Mouse (Mus musculus) monocyte, adult 5-6 weeks (primary cell): ENCODE measurements around the gene Tmsb15b2. TPM values are rescaled to one million over a fixed set of nuclear protein-coding genes. Genes with fewer than 3 reads are reported as not detected.

Experiments used
- total RNA-seq: library from RNA; stranded (forward); fragments of 200-1000, 200-491, 200-594 nt; gene quantifications from 3 replicates; pipeline ENCODE4 v1.2.3, GENCODE M21; 2017

Gene Tmsb15b2
- total RNA-seq, 1 experiment from 2014 or later = 4.2 TPM

Other genes with a start within 250 kb of the Tmsb15b2 start
- 185 to 216 TPM (median 197 TPM) in 3 replicates for gene Morf4l2, start 231.8 kb downstream of the Tmsb15b2 start, total RNA-seq
- gene Glra4, start 195.4 kb downstream of the Tmsb15b2 start, total RNA-seq = not detected in 3 replicates
- 0.75 to 3.2 TPM (median 1.3 TPM) in 3 replicates for gene Plp1, start 152.8 kb downstream of the Tmsb15b2 start, total RNA-seq
- not detected in 3 replicates for gene Rab9b, start 106.7 kb downstream of the Tmsb15b2 start, total RNA-seq
- not detected in 3 replicates for gene H2bfm, start 48.2 kb downstream of the Tmsb15b2 start, total RNA-seq
- gene Tmsb15l, start 1.4 kb upstream of the Tmsb15b2 start, total RNA-seq = 3.4 to 20.1 TPM (median 12.2 TPM) in 3 replicates
- gene Tmsb15b1, start 1.4 kb upstream of the Tmsb15b2 start, total RNA-seq = 13.1 to 21.8 TPM (median 16.5 TPM) in 3 replicates
- gene Zcchc18, start 17.7 kb upstream of the Tmsb15b2 start, total RNA-seq = 1.5 to 16.1 TPM (median 3.5 TPM) in 3 replicates
- gene Slc25a53, start 62.8 kb upstream of the Tmsb15b2 start, total RNA-seq = 8.0 to 25.4 TPM (median 13.1 TPM) in 3 replicates
- 11.5 to 12.2 TPM (median 11.8 TPM) in 3 replicates for gene Fam199x, start 74.1 kb upstream of the Tmsb15b2 start, total RNA-seq
- gene Esx1, start 146.6 kb upstream of the Tmsb15b2 start, total RNA-seq = not detected in 3 replicates